Mouse (Mus musculus): ENCODE measurements at regions not wholly inside any gene's neighbourhood (a gene's known extent, or its start where the extent isn't known, plus 50 kb on each side); places are given as distances from the start of the nearest gene placed in this dataset.
A peak's percentile ranks its signal among the peaks of the same experiment; 100 is the strongest.

- DNase-seq, result no peak
Observed at GRCm38 (mm10) chr1:109161067-109161466, 821.2 kb upstream of the Cdh7 start.

- DNase-seq, result peak; percentile 1
Observed at GRCm38 (mm10) chr1:109170838-109171237, 811.4 kb upstream of the Cdh7 start.

- DNase-seq, result no peak
Observed at GRCm38 (mm10) chr1:109186497-109186896, 795.7 kb upstream of the Cdh7 start.

- DNase-seq, result no peak
Observed at GRCm38 (mm10) chr1:109220088-109220487, 762.1 kb upstream of the Cdh7 start.

- DNase-seq, result no peak
Observed at GRCm38 (mm10) chr1:109223571-109223970, 758.7 kb upstream of the Cdh7 start.

All from retina, postnatal 1 day (tissue).